Comparison of ENCODE assay signal across 8 mouse cellular contexts in the genomic region with DNA sequence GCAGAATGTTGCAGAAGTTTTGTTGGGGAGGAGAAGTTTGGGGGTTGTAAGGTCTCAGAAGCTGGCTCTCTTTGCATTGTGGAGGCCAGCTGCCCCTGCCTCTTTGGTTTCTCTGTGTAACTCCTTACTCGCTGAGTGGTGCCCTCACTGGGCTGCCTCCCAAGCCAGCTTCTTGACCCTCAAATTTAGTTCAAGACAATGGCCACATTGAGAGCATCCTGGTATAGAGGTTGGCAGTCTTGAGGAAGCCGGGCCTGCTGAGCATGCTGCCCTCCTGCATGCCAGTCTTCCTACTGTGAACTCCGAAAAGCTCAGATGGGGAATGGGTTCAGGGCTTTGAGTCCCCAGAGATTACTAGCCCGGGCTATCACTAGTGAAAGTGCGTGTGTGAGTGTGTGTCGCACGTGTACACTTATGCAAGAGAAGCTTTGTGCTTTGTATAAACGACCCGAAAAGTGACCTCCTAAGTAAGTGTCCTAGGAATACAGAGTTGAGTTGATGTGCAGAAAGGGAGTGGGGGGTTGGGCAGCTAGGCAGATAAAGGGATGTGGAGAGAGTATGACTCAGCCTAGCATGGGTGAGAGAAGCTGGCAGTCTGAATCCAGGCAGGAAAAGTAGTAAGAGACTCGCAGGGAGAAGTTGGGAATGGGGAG.
A peak's percentile ranks its signal among the peaks of the same experiment; 100 is the strongest.
DNase-seq lines count a peak whose midpoint lies in the region; ATAC-seq lines count a peak whose summit lies in the region.

No protein-coding gene starts in this region.

- no peaks in the 10 kb centered on the region for H3K36me3 ChIP-seq in kidney, embryonic 15.5 days
- no peaks in the 10 kb centered on the region for H3K36me3 ChIP-seq in heart, embryonic 16.5 days (ENCODE audit: control insufficient read depth, insufficient read depth)
- H3K36me3 ChIP-seq in midbrain, embryonic 12.5 days = no peaks in the 10 kb centered on the region

- H3K9ac ChIP-seq in kidney, embryonic 15.5 days = peak overlapping the region; percentile 79
- H3K9ac ChIP-seq in heart, embryonic 16.5 days (ENCODE audit: low read length) = no peak overlapping the region; the same call in 1 of the 2 replicates
- peak overlapping the region; percentile 70 for H3K9ac ChIP-seq in midbrain, embryonic 12.5 days (replicated peaks)

- peaks cover 83% of the 10 kb centered on the region for H3K4me1 ChIP-seq in kidney, embryonic 15.5 days
- peaks cover 49% of the 10 kb centered on the region for H3K4me1 ChIP-seq in heart, embryonic 16.5 days (ENCODE audit: control insufficient read depth, insufficient read depth, low read length)
- H3K4me1 ChIP-seq in midbrain, embryonic 12.5 days = peaks cover 70% of the 10 kb centered on the region

- H3K9me3 ChIP-seq in kidney, embryonic 15.5 days (replicated peaks) = no peaks in the 10 kb centered on the region
- no peaks in the 10 kb centered on the region for H3K9me3 ChIP-seq in heart, embryonic 16.5 days (replicated peaks; ENCODE audit: control insufficient read depth, low read length)
- H3K9me3 ChIP-seq in midbrain, embryonic 12.5 days = no peaks in the 10 kb centered on the region

- whole genome bisulfite sequencing in kidney, embryonic 15.5 days = 48% methylated on average over 10 of the region's 10 CpGs
- 35% methylated on average over 10 of the region's 10 CpGs for WGBS in heart, embryonic 16.5 days
- WGBS in midbrain, embryonic 12.5 days = 48% methylated on average over 10 of the region's 10 CpGs

- ATAC-seq in kidney, embryonic 15.5 days (replicated peaks; ENCODE audit: low FRiP score) = no peak
- ATAC-seq in heart, embryonic 16.5 days (replicated peaks; ENCODE audit: extremely low read depth, insufficient read depth, low FRiP score) = no peak
- no peak for ATAC-seq in midbrain, embryonic 12.5 days (ENCODE audit: low FRiP score, low read depth)
- no peak for ATAC-seq in cerebellum, adult (ENCODE audit: insufficient number of reproducible peaks, low FRiP score, low TSS enrichment)

- peak overlapping the region; percentile 93 for H3K27ac ChIP-seq in kidney, embryonic 15.5 days
- H3K27ac ChIP-seq in heart, embryonic 16.5 days (ENCODE audit: low read length) = peak overlapping the region; percentile 11; the same call in 1 of the 2 replicates
- no peak overlapping the region; the same call in 1 of the 2 replicates for H3K27ac ChIP-seq in midbrain, embryonic 12.5 days (replicated peaks)

- no peaks in the 10 kb centered on the region for H3K27me3 ChIP-seq in kidney, embryonic 15.5 days
- H3K27me3 ChIP-seq in heart, embryonic 16.5 days (ENCODE audit: control insufficient read depth, insufficient read depth, low read length) = peaks cover 24% of the 10 kb centered on the region
- peaks cover 20% of the 10 kb centered on the region for H3K27me3 ChIP-seq in midbrain, embryonic 12.5 days

- H3K4me2 ChIP-seq in kidney, embryonic 15.5 days = peak overlapping the region; percentile 89
- peak overlapping the region; percentile 83 for H3K4me2 ChIP-seq in heart, embryonic 16.5 days (ENCODE audit: low read depth, low read length)
- peak overlapping the region; percentile 69 for H3K4me2 ChIP-seq in midbrain, embryonic 12.5 days (replicated peaks)

- peak overlapping the region; percentile 72 for H3K4me3 ChIP-seq in kidney, embryonic 15.5 days (replicated peaks)
- peak overlapping the region; percentile 75 for H3K4me3 ChIP-seq in heart, embryonic 16.5 days (ENCODE audit: low read length)
- peak overlapping the region; percentile 62; the same call in 1 of the 2 replicates for H3K4me3 ChIP-seq in midbrain, embryonic 12.5 days

- DNase-seq in kidney, adult 11 months = no peak
- peak; percentile 58 for DNase-seq in adipocyte (ENCODE audit: low spot score)
- DNase-seq in frontal cortex, postnatal 25 days (ENCODE audit: low spot score in 2 of 2) = no peak
- no peak for DNase-seq in cerebellum, adult 11-12 months
